8 mouse cellular contexts compared by ENCODE assay signal in the genomic region with DNA sequence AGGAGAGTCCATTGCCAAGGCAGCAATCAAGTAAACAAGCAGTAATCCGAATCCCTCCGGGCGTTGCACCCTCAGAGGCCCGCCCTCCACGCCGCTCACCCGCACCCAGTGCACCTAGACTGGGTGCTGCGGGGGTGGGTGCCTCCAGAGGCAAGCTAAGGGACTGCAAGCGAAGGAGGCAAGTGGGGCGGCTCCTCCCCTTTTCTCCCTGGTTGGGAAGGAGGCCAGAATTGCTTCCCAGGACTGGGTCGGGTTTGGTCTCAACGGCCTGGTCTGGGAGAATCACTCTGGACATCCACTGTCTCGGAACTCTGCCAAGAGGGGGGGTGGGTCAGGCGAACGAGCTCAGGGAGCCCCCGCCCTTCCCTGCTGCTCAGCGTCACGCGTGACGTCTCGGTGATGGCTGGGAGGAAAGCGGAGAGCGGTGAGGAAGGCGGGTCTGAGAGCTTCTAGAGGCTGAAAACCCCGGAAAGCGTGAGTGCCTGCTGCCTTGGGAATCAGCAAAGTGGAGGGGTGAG. TPM values are rescaled to one million over a fixed set of nuclear protein-coding genes. Genes with fewer than 3 reads are reported as not detected.
DNase-seq lines count a peak whose midpoint lies in the region; ATAC-seq and TF ChIP-seq lines count a peak whose summit lies in the region.

A gene (plus strand): TSS at position 87 of the 518 bp plus-strand sequence.

- peak; percentile 43 for TF ChIP-seq POLR2A in myocyte (IDR thresholded peaks at IDR 0.05; ENCODE audit: insufficient read length, low read depth)

- peaks cover 4% of the 10 kb centered on the region for H3K4me1 ChIP-seq in brown adipose tissue, adult 24 weeks (ENCODE audit: control insufficient read depth, insufficient read depth, insufficient read length, low read length)
- peaks cover 28% of the 10 kb centered on the region for H3K4me1 ChIP-seq in heart, embryonic 13.5 days
- H3K4me1 ChIP-seq in liver, embryonic 11.5 days (replicated peaks; ENCODE audit: control insufficient read depth, insufficient read depth, low read length), result peaks cover 20% of the 10 kb centered on the region

- H3K27ac ChIP-seq in brown adipose tissue, adult 24 weeks (replicated peaks; ENCODE audit: low read depth, low read length), result peak within 1 kb of the TSS; percentile 92
- peak within 1 kb of the TSS; percentile 96 for H3K27ac ChIP-seq in heart, embryonic 13.5 days (replicated peaks)
- peak within 1 kb of the TSS; percentile 75 for H3K27ac ChIP-seq in liver, embryonic 11.5 days (ENCODE audit: low read depth, low read length)

- peaks cover 33% of the 10 kb centered on the region for H3K36me3 ChIP-seq in heart, embryonic 13.5 days
- no peaks in the 10 kb centered on the region for H3K36me3 ChIP-seq in liver, embryonic 11.5 days (ENCODE audit: control insufficient read depth, insufficient read depth, low read length)
- H3K36me3 ChIP-seq in myocyte (ENCODE audit: control insufficient read depth, insufficient read depth), result peaks cover 18% of the 10 kb centered on the region

- H3K4me2 ChIP-seq in heart, embryonic 13.5 days, result peak within 1 kb of the TSS; percentile 93
- peak within 1 kb of the TSS; percentile 93 for H3K4me2 ChIP-seq in liver, embryonic 11.5 days
- H3K4me2 ChIP-seq in myocyte (ENCODE audit: low read depth), result peak within 1 kb of the TSS; percentile 90

- WGBS in heart, embryonic 13.5 days, result under 1% methylated on average over 26 of the region's 26 CpGs
- 2% methylated on average over 26 of the region's 26 CpGs for WGBS in liver, embryonic 11.5 days

- H3K9ac ChIP-seq in heart, embryonic 13.5 days, result peak within 1 kb of the TSS; percentile 85
- H3K9ac ChIP-seq in liver, embryonic 11.5 days (ENCODE audit: low read depth, low read length), result peak within 1 kb of the TSS; percentile 64

- H3K9me3 ChIP-seq in heart, embryonic 13.5 days, result no peaks in the 10 kb centered on the region
- no peaks in the 10 kb centered on the region for H3K9me3 ChIP-seq in liver, embryonic 11.5 days (ENCODE audit: control insufficient read depth, low read length)

- peak; percentile 95 for DNase-seq in CD4-positive, CD25-positive, alpha-beta regulatory T cell, adult 2 months (ENCODE audit: low read depth, low spot score)
- DNase-seq in fibroblast of lung, adult 2 months (ENCODE audit: low read depth), result peak; percentile 94
- peak; percentile 98 for DNase-seq in kidney, postnatal 10 days
- peak; percentile 79 for DNase-seq in liver, embryonic 11.5 days (ENCODE audit: low spot score)
- DNase-seq in spleen, postnatal 4 days (ENCODE audit: low spot score in 2 of 2), result peak; percentile 84 to 91

- peaks cover 22% of the 10 kb centered on the region for H3K79me2 ChIP-seq in myocyte (ENCODE audit: control insufficient read depth, insufficient read depth)

- H3ac ChIP-seq in myocyte (ENCODE audit: control insufficient read depth, insufficient read length), result peak within 1 kb of the TSS; percentile 26

- peaks cover 46% of the 10 kb centered on the region for H3K27me3 ChIP-seq in heart, embryonic 13.5 days (replicated peaks)
- H3K27me3 ChIP-seq in liver, embryonic 11.5 days (replicated peaks; ENCODE audit: control insufficient read depth, insufficient read depth, low read length), result peaks cover 43% of the 10 kb centered on the region
- no peaks in the 10 kb centered on the region for H3K27me3 ChIP-seq in myocyte (ENCODE audit: control insufficient read depth, insufficient read depth, insufficient read length)

- H3K4me3 ChIP-seq in brown adipose tissue, adult 24 weeks (ENCODE audit: insufficient read depth, low read depth, low read length), result peak within 1 kb of the TSS; percentile 64
- H3K4me3 ChIP-seq in heart, embryonic 13.5 days, result peak within 1 kb of the TSS; percentile 68
- peak within 1 kb of the TSS; percentile 56 for H3K4me3 ChIP-seq in liver, embryonic 11.5 days (ENCODE audit: low read depth, low read length)
- H3K4me3 ChIP-seq in myocyte, result peak within 1 kb of the TSS; percentile 59

- peak; percentile 80 for ATAC-seq in heart, embryonic 13.5 days (ENCODE audit: extremely low read depth, insufficient number of reproducible peaks, low FRiP score, low TSS enrichment)
- ATAC-seq in liver, embryonic 11.5 days (replicated peaks; ENCODE audit: low FRiP score), result peak; percentile 84

TF ChIP-seq in myocyte, 11 proteins besides CTCF, POLR2A, EP300 and RAD21:
- no peak for TF ChIP-seq REST (IDR thresholded peaks at IDR 0.05; ENCODE audit: insufficient read depth, insufficient read length)
- TF ChIP-seq CEBPB (IDR thresholded peaks at IDR 0.05; ENCODE audit: insufficient read depth, poor library complexity, severe bottlenecking), result peak; percentile 68
- peak in 1 of 3 experiments; percentile 21 for TF ChIP-seq MYOG (IDR thresholded peaks at IDR 0.05; ENCODE audit: control insufficient read depth in 1 of 3, insufficient read depth in 1 of 3, insufficient read length in 2 of 3, low read depth in 2 of 3)
- TF ChIP-seq POLR2AphosphoS2 (IDR thresholded peaks at IDR 0.05; ENCODE audit: insufficient read length, low read depth), result peak; percentile 49
- TF ChIP-seq TCF3 (IDR thresholded peaks at IDR 0.05; ENCODE audit: insufficient read length, low read depth), result no peak

RNA-seq across cellular contexts. Expression of the gene that starts here (rescaled TPM):
- polyA plus RNA-seq in brown adipose tissue, adult 24 weeks (2012; ENCODE audit: insufficient read depth, insufficient read length, missing spikeins), result 2.0 and 5.0 TPM in 2 replicates
- 17.6 and 19.6 TPM in 2 replicates for polyA plus RNA-seq in heart, embryonic 13.5 days (2015; fragmentation: Nextera tagmentation; extraction: Ambion mirVana)
- 6.3 and 6.8 TPM in 2 replicates for polyA plus RNA-seq in liver, embryonic 11.5 days (2014; fragmentation: Nextera tagmentation; extraction: Ambion mirVana)
- polyA plus RNA-seq in myocyte (2012; fragmentation: generic; extraction: Trizol), result 43.4 TPM

Comparison
In these comparisons a context has a peak if more than half of its experiments do, and no peak if none do; other contexts are left out.
1. Peak in every context shown above with its lines: DNase-seq, ATAC-seq, H3K4me3 ChIP-seq and H3K27ac ChIP-seq.